Mouse (Mus musculus) lung, adult 2 months (tissue): Measurements from ENCODE around the gene Aida.

ENCODE experiments used
- CTCF ChIP-seq: fragments of 200-500 bp; IDR thresholded peaks from 2 replicates; pipeline ENCODE4 v1.5.1; 2011; ENCODE audit warnings: mild to moderate bottlenecking, low read length, control low read depth; ENCODE audit not compliant: insufficient read depth
- POLR2A ChIP-seq: fragments of 200-500 bp; IDR thresholded peaks from 2 replicates; pipeline ENCODE4 v1.6.1; 2011; ENCODE audit warnings: low read depth, mild to moderate bottlenecking, control low read depth, low read length, borderline replicate concordance; ENCODE audit errors: extremely low read depth

GRCm38 (mm10) chr1:183252574-183252973, 43.8 kb upstream of the Aida start:
- TF ChIP-seq CTCF (no peak), POLR2A (no peak)
